Mouse (Mus musculus): ENCODE results near the gene Disp1. TPM values are rescaled to one million over a fixed set of nuclear protein-coding genes. Genes with fewer than 3 reads are reported as not detected.
A peak's percentile ranks its signal among the peaks of the same experiment; 100 is the strongest.

Disp1 gene
- polyA plus RNA-seq (2012), result 0.44 and 0.60 TPM in 2 replicates

DNA sequence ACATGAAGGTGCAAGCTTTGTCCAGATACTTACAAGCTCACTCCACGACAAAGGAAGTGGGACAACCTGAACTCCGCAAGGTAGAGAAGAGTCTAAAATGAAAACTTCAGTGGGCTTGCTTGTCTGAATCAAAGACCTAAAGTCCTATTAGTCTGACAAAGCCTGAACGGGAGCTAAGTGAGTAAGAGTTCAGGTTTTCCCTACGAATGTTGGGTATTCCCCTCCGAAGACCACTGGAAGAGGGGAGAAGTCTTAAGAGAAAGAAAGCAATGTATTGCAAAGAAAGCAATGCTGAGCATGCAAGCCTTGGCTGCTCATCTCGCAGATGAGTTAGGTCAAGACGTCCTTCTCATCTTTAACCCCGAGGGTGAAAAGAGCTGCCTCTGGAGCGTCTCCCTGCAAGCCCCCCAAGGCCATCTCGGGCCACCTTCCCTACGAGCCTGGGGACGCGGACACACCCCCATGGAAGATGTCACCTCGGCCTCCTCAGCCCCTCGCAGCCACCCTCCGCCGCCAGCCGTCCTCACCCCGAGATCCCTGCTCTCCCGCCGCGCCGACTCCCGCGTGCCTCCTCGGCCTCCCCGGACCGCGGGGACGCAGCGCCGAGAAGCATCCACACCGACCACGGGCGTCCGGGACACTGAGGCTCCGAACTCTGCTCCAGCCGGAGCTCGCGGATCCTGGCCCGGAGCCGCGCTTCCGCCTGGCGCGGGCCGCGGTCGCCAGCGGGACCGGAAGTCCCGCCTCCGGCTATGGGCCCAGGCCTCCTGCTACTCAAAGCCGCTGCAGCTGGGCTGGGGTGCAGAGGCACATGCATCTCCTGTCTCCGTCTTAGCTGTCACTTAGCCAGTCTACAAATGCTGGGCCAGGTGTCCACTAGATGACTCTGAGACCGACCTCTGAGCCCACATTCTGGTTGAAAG is at the start of gene Disp1:
Disp1 (minus strand) TSS at position 727 of the 923 bp plus-strand sequence.
- Histone ChIP-seq H3K36me3 (ENCODE audit: control insufficient read depth) (no peaks in the 10 kb centered on the region), H3K9me3 (ENCODE audit: control insufficient read depth, low read length) (no peaks in the 10 kb centered on the region), H3K4me3 (replicated peaks) (peak within 1 kb of the TSS; percentile 67), H3K27me3 (ENCODE audit: control insufficient read depth) (no peaks in the 10 kb centered on the region), H3K4me1 (ENCODE audit: control insufficient read depth) (peaks cover 18% of the 10 kb centered on the region)
- no peak for TF ChIP-seq GATA1 (IDR thresholded peaks at IDR 0.05; ENCODE audit: low read length)
- TF ChIP-seq TAL1 (IDR thresholded peaks at IDR 0.05; ENCODE audit: low read length), result no peak

DNA sequence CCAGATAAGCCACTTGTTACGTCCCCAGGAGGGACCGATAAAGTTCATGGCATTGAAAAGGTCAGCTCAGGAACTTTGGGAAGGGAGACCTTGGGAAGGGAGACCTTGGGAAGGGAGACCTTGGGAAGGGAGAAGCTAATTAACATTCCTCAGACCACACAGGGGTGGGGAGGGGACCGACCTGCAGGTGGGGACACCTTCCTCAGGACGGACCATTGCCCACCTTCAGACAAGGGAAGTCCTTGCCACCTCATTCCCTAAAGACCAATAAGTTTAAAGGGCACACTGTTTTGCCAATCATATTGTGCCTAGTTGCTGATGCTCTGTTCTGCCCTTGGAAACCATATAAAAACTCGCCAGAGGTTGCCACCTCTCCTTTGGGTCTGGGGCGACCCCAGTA is 46.3 kb upstream of the Disp1 start:
- Histone ChIP-seq H3K36me3 (ENCODE audit: control insufficient read depth) (no peaks in the 10 kb centered on the region), H3K9me3 (ENCODE audit: control insufficient read depth, low read length) (no peaks in the 10 kb centered on the region), H3K4me1 (ENCODE audit: control insufficient read depth) (no peaks in the 10 kb centered on the region), H3K27me3 (ENCODE audit: control insufficient read depth) (no peaks in the 10 kb centered on the region), H3K4me3 (replicated peaks) (no peak overlapping the region)
- TF ChIP-seq TAL1 (IDR thresholded peaks at IDR 0.05; ENCODE audit: low read length) (no peak), GATA1 (IDR thresholded peaks at IDR 0.05; ENCODE audit: low read length) (no peak)

DNA sequence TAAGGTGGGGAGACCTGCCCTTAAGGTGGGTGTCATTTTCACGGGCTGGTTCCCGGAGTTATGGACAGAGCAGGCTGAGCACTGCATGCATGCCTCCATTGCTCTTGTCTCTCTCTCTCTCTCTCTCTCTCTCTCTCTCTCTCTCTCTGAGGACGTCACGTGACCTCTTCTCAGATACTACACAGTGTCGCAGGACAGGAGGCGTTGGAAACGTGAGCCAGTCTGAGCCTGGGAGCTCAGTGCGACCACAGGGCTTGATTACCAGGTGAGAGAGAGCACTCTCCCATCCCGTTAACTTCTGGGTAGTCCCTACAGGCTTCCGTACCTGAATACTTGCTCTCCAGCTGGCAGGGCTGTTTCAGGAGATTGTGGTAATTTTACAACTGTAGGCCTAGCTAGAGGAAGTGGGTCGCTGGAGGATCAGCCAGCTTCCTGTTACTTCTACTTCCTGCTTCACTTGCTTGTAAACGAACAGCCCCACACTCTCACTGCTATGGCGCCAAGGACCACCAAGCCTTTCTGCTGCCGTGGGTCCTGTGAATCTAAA is 44.7 kb upstream of the Disp1 start:
- H3K4me3 ChIP-seq (replicated peaks), result no peak overlapping the region
- no peaks in the 10 kb centered on the region for H3K36me3 ChIP-seq (ENCODE audit: control insufficient read depth)
- H3K9me3 ChIP-seq (ENCODE audit: control insufficient read depth, low read length), result no peaks in the 10 kb centered on the region
- TF ChIP-seq GATA1 (IDR thresholded peaks at IDR 0.05; ENCODE audit: low read length) (no peak), TAL1 (IDR thresholded peaks at IDR 0.05; ENCODE audit: low read length) (no peak)
- H3K4me1 ChIP-seq (ENCODE audit: control insufficient read depth), result no peaks in the 10 kb centered on the region
- no peaks in the 10 kb centered on the region for H3K27me3 ChIP-seq (ENCODE audit: control insufficient read depth)

DNA sequence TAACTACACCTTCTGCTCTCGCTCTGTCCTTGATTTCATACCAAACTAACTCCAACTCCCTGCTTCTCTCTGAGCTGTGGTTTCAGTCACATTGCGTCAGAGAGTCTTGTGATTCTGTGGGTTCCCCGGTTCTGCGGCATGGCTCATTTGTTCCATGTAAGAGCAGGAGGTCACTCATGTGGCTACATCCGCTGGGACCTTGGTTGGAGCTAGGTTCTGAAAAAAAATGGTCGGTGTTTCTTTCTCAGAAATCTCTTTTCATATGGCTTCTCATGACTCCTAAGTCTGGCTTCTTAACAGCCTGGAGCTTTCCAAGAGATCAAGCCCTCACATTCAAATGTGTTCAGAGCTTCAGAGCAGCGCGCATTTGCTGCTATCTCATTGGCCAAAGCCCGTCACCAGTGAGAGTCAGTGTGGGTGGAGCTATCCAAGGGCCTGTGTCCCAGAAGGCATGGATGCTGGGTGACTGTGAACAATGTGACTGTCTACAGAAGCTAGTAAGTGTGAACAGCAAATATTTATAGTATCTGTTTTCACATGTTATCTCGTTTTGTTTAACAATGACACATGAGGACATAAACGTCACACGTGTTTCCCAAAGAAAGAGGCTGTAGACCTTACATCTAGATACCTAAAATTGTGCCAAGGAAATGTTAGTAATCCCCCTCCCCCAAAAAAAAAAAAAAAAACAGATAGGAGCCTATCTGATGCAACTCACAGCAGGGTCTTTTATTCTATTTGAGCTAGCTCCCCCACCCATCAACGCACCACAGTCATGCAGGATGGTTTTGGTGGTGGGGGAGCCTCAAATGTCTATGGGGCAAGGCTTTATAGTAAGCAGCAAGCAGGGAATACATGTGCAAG is 43.1 kb upstream of the Disp1 start:
- H3K4me3 ChIP-seq (replicated peaks), result no peak overlapping the region
- H3K9me3 ChIP-seq (ENCODE audit: control insufficient read depth, low read length), result no peaks in the 10 kb centered on the region

DNA sequence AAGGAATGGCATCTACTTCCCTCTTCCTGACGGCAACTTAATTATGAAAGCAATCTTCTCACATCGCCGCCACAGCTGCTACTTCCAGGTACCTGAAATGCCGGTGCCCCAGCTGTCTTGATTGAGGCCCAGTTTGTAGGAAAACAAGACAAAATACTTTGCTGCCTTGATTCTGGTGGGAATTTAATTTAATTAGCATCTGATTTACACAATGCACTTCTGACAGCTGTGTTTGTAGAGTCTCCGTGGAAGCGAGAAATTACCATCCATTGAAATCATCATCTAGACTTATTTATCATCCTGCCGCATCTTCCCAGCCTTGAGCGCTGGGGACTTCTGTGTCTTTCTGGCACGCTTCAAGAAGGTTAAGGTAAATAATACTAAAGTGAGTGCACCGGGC is 31.3 kb upstream of the Disp1 start:
- TF ChIP-seq TAL1 (IDR thresholded peaks at IDR 0.05; ENCODE audit: low read length) (no peak), GATA1 (IDR thresholded peaks at IDR 0.05; ENCODE audit: low read length) (no peak)
- Histone ChIP-seq H3K4me1 (ENCODE audit: control insufficient read depth) (peaks cover 16% of the 10 kb centered on the region), H3K9me3 (ENCODE audit: control insufficient read depth, low read length) (no peaks in the 10 kb centered on the region)

More for the DNA sequence above, 43.1 kb upstream of the Disp1 start:
- Histone ChIP-seq H3K36me3 (ENCODE audit: control insufficient read depth) (no peaks in the 10 kb centered on the region), H3K27me3 (ENCODE audit: control insufficient read depth) (no peaks in the 10 kb centered on the region), H3K4me1 (ENCODE audit: control insufficient read depth) (no peaks in the 10 kb centered on the region)
- TF ChIP-seq GATA1 (IDR thresholded peaks at IDR 0.05; ENCODE audit: low read length), result no peak
- no peak for TF ChIP-seq TAL1 (IDR thresholded peaks at IDR 0.05; ENCODE audit: low read length)

DNA sequence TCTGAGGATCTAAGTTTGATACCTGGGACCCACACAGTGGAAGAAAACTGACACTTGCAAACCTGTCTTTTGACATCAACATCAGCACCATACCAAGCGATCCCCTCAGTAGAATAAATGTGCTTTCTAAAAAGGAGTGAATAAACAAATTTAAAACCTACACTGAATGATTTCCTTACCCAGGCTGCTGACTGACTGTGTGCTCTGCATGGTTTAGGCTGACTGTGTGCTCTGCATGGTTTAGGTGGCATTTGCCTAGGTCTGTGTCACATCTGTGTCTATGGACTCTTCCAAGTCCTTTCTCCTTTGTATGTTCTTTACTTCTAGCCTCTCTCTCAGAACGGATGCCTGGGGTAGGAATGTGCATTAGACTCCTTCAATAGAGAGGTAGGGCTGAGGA is 30.5 kb upstream of the Disp1 start:
- H3K9me3 ChIP-seq (ENCODE audit: control insufficient read depth, low read length), result no peaks in the 10 kb centered on the region
- H3K27me3 ChIP-seq (ENCODE audit: control insufficient read depth), result peaks cover 4% of the 10 kb centered on the region; the same call in 1 of the 2 replicates
- peaks cover 16% of the 10 kb centered on the region for H3K4me1 ChIP-seq (ENCODE audit: control insufficient read depth)
- TF ChIP-seq TAL1 (IDR thresholded peaks at IDR 0.05; ENCODE audit: low read length), result no peak
- no peaks in the 10 kb centered on the region for H3K36me3 ChIP-seq (ENCODE audit: control insufficient read depth)
- no peak overlapping the region for H3K4me3 ChIP-seq (replicated peaks)

More for the DNA sequence above, 31.3 kb upstream of the Disp1 start:
- Histone ChIP-seq H3K36me3 (ENCODE audit: control insufficient read depth) (no peaks in the 10 kb centered on the region), H3K4me3 (replicated peaks) (no peak overlapping the region), H3K27me3 (ENCODE audit: control insufficient read depth) (peaks cover 4% of the 10 kb centered on the region; the same call in 1 of the 2 replicates)

DNA sequence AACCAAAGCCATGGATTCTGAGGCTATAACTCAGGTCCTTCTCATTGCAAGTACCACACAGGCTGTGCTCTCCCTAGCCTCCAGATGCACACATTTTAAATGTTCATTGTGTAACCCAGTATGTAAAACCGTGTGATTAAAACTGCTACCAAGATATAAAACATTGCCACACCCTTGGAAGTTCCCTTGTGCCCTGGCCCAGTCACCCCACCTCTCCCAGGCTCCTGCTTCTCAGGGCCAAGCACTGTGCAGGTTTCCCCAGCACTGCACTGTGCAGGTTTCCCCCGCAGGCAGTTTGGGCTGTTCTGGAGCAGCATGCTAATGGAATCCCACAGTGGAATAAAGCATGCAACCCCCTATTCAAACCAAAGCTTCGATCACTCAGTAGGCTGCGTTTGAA is 29.3 kb upstream of the Disp1 start:
- Histone ChIP-seq H3K27me3 (ENCODE audit: control insufficient read depth) (peaks cover 4% of the 10 kb centered on the region; the same call in 1 of the 2 replicates), H3K9me3 (ENCODE audit: control insufficient read depth, low read length) (no peaks in the 10 kb centered on the region), H3K36me3 (ENCODE audit: control insufficient read depth) (no peaks in the 10 kb centered on the region), H3K4me1 (ENCODE audit: control insufficient read depth) (peaks cover 16% of the 10 kb centered on the region), H3K4me3 (replicated peaks) (no peak overlapping the region)
- no peak for TF ChIP-seq TAL1 (IDR thresholded peaks at IDR 0.05; ENCODE audit: low read length)
- TF ChIP-seq GATA1 (IDR thresholded peaks at IDR 0.05; ENCODE audit: low read length), result no peak

DNA sequence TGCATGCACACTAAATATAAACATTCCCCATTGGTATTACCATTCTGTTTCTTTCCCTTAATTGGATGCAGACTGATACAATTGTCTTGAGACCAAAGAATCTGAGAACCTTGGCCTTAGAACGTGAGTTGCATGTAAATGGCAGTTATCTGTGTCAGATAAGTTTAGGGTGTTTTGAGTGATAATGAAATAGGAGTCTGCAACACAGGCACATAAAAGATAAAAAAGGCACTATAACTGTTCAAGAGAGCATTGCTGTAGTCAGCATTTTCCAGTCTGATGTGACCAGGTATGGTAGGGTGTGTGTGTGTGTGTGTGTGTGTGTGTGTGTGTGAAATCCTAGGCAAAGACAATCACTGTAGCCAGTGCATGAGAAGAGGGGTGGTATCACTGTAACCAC is 26.8 kb upstream of the Disp1 start:
- no peaks in the 10 kb centered on the region for H3K36me3 ChIP-seq (ENCODE audit: control insufficient read depth)
- H3K4me1 ChIP-seq (ENCODE audit: control insufficient read depth), result peaks cover 16% of the 10 kb centered on the region
- peaks cover 4% of the 10 kb centered on the region; the same call in 1 of the 2 replicates for H3K27me3 ChIP-seq (ENCODE audit: control insufficient read depth)
- TF ChIP-seq GATA1 (IDR thresholded peaks at IDR 0.05; ENCODE audit: low read length) (no peak), TAL1 (IDR thresholded peaks at IDR 0.05; ENCODE audit: low read length) (no peak)
- no peak overlapping the region for H3K4me3 ChIP-seq (replicated peaks)
- no peaks in the 10 kb centered on the region for H3K9me3 ChIP-seq (ENCODE audit: control insufficient read depth, low read length)
